Mouse (Mus musculus): ENCODE measurements around the gene Olfr495. TPM values are rescaled to one million over a fixed set of nuclear protein-coding genes. Genes with fewer than 3 reads are reported as not detected.

The Olfr495 gene
- not detected for total RNA-seq (2021)

GRCm38 (mm10) chr7:108392867-108393266 is at the start of gene Olfr495:
TSS of gene Olfr495 (plus strand) at chr7:108393167.
- no peak for DNase-seq
- intact Hi-C loops (cut with DNase I), result no loop called here

GRCm38 (mm10) chr7:108346879-108347278 is 46.1 kb upstream of the Olfr495 start, which contains the start of gene Olfr493:
TSS of gene Olfr493 (minus strand) at chr7:108346979.
- DNase-seq, result no peak
- intact Hi-C loops (cut with DNase I), result no loop called here

DNA sequence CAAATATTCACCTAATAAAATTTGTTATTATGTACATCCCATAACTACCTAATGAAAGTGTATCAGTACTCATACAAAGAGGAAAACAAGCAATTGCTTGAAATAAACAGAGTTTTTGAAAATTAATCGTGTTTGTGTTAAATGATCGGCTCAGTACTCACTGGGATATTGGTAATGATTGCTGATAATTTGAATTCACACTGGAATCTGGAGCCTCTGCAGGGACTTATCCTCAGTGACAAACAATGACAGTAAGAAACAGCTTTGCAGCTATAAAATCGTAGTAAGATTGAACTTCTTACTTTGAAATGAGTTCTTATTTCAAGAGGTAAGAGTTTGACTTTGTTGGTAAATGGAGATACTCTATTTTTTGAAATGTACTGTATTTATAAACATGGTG is 27.9 kb upstream of the Olfr495 start, which contains the start of gene Olfr494:
Olfr494 (plus strand) TSS at position 301 of the 400 bp plus-strand sequence.
- intact Hi-C loops (cut with DNase I), result no loop called here
- no peak for DNase-seq

- DNase-seq, result no peak
- intact Hi-C loops (cut with DNase I), result no loop called here
These were observed 27.2 kb downstream of the Olfr495 start, which contains the start of gene Olfr497 for GRCm38 (mm10) chr7:108420121-108420520. TSS of gene Olfr497 (plus strand) at chr7:108420421.

Other genes with a start within 250 kb of the Olfr495 start
- not detected for gene Olfr485, start 233.3 kb upstream of the Olfr495 start, total RNA-seq (2021)
- not detected for gene Olfr486, start 220.4 kb upstream of the Olfr495 start, total RNA-seq (2021)
- gene Olfr487, start 178.5 kb upstream of the Olfr495 start, total RNA-seq (2021), result not detected
- gene Olfr488, start 134.8 kb upstream of the Olfr495 start, total RNA-seq (2021), result not detected
- not detected for gene Olfr490, start 104.2 kb upstream of the Olfr495 start, total RNA-seq (2021)
- not detected for gene Olfr491, start 79.7 kb upstream of the Olfr495 start, total RNA-seq (2021)
- gene Olfr492, start 69.5 kb upstream of the Olfr495 start, total RNA-seq (2021), result not detected
- gene Olfr493, start 46.2 kb upstream of the Olfr495 start, total RNA-seq (2021), result not detected
- not detected for gene Olfr494, start 27.8 kb upstream of the Olfr495 start, total RNA-seq (2021)
- not detected for gene Olfr497, start 27.3 kb downstream of the Olfr495 start, total RNA-seq (2021)
- not detected for gene Olfr498, start 72.2 kb downstream of the Olfr495 start, total RNA-seq (2021)
- not detected for gene Olfr502, start 131.9 kb downstream of the Olfr495 start, total RNA-seq (2021)
- not detected for gene Olfr503, start 151.4 kb downstream of the Olfr495 start, total RNA-seq (2021)
- not detected for gene Olfr504, start 172.6 kb downstream of the Olfr495 start, total RNA-seq (2021)
- gene Olfr506, start 217.6 kb downstream of the Olfr495 start, total RNA-seq (2021), result not detected
- gene Olfr507, start 228.6 kb downstream of the Olfr495 start, total RNA-seq (2021), result not detected
- not detected for gene Olfr508, start 236.8 kb downstream of the Olfr495 start, total RNA-seq (2021)